Mouse (Mus musculus): ENCODE results near the gene Prss42.

The Prss42 gene

DNA sequence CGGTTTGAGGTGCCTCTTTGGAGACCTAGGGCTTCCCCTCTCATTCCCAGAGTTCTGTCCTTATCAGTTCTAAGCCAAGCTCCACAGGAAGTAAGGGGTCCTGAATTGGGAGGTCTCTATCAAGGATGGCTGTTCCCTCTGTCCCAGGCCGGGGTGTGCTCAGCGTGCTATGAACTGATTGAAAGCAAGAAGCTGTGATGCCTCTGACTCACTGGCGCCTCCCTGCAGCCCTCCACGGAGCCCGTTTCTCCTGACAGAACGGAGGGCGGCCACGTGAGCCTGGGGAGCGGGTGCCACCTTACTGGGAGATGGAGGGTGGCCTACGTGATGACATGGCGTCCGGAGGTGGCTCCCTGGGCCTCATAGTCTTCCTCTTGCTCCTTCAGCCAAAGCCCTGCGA, at the start of gene Prss42:
Prss42 (plus strand) TSS at position 301 of the 400 bp plus-strand sequence.
- in situ Hi-C loops (cut with MboI, MseI), result no loop called here

DNA sequence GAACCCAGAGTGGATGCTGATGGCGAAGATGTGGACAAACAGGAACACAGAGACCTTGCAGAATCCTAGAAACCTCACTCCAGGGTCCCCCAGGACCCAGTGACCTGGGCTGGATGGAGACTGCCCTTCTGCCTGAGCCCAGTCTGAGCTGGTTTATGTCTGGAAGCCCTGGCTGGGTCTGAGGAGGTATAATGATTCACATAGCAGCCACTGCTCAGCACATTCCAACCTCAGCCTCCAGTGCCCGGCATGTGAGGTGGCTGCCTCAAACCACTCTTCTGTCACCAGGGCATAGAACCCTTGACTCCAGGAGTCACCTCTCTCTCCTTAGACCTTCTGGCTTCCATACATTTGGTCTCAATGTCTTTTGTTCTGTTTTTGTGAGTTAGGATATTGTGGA, 49.5 kb upstream of the Prss42 start:
- in situ Hi-C loops (cut with MboI, MseI), result no loop called here

DNA sequence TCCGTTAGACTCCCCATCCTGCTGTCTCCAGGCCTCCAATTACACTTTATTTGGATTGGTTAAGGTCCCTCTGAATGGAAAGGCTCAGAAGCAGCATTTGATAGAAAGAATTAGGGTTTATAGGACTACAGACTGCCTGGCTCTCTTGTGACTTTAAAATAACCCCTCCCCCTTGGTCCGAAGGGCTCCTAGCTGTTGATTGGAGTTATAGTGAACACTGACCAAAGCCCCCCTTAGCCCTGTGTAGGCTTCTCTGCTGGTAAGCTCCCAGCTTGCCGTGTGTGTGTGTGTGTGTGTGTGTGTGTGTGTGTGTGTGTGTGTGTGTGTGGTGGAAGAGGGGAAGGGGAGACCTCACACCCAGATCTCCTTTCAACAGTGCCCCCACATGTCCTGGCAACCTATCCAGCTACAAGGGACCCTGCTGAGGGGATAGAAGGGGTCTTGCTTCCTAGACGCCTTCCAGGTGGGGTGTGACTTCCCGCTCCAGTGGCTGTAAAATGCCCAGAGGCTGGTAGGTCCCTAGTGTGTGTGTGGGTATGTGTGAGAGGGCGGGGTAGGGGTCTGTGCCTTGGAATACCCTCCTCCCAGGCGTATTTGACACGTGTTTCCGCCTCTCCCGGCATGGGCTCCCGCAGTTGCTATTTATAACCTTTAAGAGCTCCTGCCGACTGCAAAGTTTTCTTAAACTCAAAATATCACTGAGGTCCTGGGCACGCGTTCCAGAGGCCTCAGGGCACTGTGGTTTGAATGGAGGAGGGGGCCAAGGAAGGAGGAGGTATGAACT, 47.4 kb upstream of the Prss42 start:
- in situ Hi-C loops (cut with MboI, MseI), result no loop called here

DNA sequence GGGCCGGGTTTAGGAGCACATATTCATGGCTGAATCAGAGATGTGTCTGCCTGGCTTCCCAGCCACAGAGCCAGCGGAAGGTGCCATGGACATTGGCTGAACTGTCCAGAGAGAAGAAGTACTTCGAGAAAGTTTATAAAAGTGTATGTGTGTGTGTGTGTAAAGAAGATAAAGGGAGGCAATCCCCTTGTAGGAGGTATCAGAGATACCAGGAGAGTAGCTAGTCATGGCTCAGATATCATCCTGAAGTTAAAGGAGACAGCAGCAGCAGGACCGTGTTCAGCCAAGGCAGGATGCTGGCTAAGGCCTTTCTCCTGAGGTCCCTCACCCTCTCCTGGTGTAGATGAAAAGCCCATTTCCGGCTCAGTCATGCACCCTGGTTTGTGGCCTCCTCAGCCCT, 46.6 kb upstream of the Prss42 start:
- in situ Hi-C loops (cut with MboI, MseI), result no loop called here

DNA sequence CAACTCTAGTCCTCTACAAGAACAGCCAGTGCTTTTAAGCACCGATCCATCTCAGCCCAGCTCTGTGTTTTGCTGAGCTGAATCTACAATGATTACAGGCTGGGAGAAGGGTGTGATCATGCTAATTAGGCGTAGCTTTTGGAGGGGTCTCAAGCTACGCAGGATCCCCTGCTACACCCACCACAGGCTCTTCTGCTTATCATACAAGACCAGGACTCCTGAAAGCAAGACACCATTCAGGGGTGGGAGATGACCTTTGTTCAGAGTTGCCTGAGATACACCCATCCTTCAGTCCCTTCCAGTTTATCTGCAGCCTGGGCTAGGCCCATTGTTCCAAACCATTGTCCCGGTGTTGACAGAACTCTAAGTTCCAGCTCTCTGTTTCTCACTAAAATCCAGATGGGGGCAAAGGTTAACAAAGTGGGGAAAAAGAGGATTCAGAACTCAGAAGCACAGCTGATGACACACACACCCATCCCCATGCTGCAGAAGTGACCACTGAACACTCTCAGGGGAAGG, 45.0 kb upstream of the Prss42 start:
- in situ Hi-C loops (cut with MboI, MseI), result no loop called here

DNA sequence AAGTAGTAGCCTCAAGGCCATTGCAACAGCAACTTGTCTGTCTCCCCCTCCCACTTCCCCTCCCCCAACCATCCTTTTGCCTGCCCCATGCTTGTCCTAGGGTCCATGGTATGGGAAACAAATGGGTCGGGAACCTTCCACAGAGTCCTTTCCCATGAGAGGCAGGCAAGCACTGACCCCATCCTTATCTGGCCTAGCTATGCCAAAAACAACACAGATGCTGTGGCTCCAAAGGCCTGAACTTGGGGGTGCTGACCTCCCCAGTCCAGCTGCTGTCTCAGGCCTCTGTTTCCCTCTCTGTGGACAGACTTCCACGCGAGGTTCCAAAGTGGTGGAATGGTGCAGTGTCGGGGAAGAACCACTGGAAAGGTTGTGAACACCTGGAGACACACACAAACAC, 44.2 kb upstream of the Prss42 start:
- in situ Hi-C loops (cut with MboI, MseI), result no loop called here

DNA sequence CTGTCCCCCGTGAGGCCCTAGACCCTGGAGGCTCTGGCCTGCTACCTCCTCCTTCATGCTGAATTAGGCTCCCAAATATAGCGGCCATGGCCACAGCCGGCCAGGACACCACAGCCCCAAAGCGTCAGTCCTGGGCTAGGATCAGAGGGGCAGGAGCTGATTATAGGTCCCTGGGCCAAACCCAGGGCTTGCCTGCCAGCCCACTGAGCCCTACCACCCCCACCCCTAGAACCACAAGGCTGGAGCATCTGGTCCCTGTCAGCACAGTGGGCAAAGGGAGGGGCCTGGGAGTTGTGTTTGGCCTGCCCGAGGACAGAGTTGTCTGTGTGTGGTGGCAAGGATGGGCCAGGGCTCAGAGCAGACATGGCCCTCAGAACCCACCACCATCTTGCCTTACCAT, 40.1 kb upstream of the Prss42 start:
- in situ Hi-C loops (cut with MboI, MseI), result no loop called here

DNA sequence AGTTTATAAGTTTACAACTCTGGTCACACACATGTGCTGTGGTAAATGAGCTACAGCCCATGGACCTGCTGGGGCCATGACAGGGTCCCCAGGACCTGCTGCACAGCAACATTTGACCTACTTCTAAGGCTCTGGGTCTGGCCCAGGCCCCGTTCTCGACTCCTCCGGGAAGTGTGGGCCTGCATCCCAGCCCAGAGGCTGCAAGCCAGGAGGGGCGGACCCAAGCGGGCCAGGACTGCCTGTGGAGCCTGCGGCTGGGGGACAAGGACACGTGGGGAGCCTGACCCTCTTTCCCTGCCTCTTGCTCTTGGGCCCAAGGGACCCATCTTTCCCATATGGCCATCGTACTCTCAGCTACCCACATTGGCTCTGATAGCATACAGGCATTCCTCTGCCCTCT, 39.4 kb upstream of the Prss42 start:
- in situ Hi-C loops (cut with MboI, MseI), result no loop called here

DNA sequence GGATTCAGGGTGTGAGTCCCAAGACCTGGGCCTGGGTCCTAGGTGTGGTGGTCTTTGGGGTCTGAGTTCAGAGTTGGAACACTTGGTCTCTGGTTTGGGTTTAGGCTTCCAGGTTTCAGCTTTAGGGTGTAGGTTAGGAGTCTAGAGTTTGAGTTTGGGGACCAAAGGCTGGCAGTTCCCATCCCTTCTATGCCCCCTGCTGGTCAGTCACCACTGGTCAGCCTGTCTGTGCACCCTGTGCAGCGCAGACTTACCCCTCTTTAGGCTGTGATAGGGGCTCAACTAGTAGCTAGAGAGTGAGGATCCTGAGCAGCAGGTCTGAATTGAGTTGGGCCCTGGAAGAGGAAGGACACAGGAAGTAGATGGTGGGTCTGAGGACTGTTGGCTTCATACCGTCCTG, 38.7 kb upstream of the Prss42 start:
- in situ Hi-C loops (cut with MboI, MseI), result no loop called here

DNA sequence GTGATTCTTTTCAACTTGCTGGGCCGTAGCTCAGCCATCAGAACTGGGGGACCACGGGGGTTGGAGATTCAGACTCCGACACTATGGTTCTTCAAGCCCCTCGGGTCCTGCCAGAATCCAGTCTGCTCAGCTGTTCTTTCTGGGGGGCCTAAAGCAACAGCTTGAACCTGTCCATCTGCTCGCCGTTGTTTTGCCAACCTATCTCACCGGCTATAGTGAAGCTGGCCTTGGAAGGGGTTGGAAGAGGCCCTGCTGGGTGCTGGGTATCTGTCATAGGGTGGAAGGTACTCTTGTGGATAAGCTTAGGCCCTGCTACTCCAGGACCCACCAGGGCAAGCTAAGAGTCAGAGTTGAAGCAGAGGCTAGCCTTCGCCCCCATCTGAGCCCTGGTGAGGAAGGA, 37.1 kb upstream of the Prss42 start:
- in situ Hi-C loops (cut with MboI, MseI), result no loop called here

DNA sequence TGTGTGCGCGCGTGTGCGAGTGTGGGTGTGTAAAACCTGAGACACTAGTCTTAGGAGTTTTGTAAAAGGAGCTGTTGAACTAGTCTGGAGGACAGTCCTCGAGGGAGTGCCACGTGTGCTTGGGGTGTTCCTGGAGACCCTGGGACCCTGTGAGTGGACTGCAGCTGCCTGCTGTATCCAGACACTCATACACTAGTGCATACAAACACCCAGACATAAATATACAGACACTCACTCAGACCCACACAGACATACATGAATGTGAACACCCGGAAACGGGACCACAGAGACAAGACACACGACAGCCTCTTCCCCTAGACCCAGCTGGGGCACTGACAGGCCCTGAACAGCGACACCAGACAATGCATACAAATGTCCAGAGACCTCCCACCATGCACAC, 35.2 kb upstream of the Prss42 start:
- in situ Hi-C loops (cut with MboI, MseI), result no loop called here

DNA sequence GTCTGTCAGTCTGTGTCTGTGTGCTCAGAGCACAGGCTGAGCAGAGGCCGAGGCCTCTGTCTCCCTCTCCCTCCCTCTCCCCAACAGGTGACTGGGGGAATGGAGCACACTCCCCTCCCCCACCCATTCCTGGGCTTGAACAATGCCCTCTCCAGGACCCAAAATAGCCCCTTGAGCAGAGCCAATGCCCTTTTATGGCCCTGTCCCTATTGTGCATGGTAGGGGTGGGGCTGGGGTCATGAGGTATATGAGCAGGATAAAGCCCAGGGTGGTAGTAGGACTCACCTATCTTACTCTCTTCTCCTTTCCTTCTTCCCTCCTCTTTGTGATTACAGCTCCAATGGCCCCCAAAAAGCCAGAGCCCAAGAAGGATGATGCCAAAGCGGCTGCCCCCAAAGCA, 34.6 kb upstream of the Prss42 start:
- in situ Hi-C loops (cut with MboI, MseI), result no loop called here

DNA sequence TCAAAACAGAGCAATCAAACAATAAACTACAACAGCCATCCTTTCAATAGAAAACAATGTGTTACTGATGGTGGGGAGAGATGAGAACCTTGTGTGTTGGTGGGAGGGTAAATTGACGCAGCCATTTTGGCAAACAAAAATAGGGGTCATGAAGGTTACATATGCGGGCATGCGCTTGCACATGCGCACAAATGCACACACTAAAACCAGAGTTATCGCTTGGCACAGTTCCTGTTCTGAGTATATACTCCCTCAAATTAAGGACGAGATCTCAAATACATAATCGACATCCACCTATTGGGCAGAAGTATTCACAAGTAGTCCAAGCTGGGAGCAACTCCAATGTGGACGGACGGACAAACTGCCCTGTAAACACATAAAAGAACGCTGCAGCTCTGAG, 25.6 kb upstream of the Prss42 start:
- in situ Hi-C loops (cut with MboI, MseI), result no loop called here

DNA sequence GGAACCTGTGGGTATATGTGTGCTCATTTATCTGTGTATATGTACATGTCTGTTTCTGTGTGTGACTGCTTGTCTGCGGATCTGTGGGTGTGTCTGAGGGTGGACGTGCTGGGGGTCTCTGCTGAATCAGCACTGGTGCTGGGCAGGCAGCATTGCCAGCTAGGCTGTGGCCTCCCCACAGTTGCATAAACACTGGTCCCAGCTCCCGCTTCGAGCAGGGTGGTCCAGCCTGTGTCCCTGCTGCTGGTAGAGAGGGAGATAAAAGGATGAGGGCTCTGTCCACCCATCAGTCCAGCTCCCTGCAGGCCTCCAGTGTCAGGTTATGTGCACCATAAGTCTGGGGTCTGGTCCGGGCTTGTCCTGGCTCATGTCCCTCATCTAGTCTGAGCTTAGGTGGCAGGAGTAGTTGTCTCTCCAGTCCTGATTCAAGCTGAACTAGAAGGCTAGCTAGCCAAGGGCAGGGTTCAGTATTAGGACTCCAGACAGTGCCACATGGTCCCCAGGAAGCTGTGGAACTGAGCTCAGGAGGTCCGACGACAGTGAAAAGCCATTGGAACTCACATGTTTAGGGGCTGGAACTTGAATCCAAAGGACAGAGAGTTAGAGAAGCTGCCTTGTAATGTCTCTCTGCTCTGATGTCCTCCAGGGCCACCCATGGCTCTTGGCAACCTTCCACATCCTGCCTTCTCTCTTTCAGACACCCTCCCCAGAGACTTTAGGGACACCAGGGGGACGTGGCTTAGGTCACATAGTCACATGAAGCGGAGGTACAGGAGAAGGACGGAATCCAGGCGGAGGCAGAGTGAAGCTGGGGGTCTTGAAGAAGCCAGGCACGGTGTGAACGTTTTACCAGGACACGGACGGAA, 23.3 kb upstream of the Prss42 start:
- in situ Hi-C loops (cut with MboI, MseI), result loop anchor here (5.0 kb wide), 1 partner anchor 47 kb away; no protein-coding TSS in a partner anchor

DNA sequence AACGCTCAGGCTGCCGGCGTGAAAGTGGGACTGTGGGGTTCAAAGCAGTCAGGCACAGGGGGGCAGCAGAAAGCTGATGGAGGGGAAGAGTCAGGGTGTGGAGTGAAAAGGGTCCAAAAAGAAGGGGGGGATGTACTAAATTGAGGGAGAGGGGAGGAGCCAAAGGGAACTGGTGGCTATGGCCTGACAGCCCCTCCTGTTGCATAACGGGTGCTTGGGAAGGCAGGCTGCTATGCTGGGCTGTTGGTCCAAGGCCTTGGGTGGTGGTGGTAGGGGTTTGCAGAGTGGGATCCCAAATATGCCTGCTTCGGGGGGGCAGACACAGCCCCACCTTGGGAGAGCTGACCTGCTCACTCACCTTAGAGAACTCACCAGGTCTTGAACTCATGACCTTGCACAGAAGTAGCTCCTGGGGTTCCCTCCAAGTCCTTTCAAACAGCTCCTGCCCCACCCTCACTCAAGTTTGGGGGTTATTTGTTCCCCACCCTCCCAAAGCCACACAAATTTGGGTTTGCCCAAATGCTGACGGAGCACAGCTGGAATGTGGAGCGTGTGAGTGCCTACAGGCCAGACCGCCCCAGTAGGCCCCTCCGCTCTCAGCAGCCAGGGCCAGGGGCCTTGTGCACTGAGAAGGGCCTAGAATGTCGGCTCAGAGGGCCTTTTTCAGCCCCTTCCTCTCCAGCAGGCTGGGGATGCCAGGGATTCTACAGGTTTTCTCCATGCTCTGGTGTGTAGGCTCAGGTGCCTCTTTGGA, 22.5 kb upstream of the Prss42 start:
- in situ Hi-C loops (cut with MboI, MseI), result loop anchor here (5.0 kb wide), 1 partner anchor 48 kb away; no protein-coding TSS in a partner anchor

DNA sequence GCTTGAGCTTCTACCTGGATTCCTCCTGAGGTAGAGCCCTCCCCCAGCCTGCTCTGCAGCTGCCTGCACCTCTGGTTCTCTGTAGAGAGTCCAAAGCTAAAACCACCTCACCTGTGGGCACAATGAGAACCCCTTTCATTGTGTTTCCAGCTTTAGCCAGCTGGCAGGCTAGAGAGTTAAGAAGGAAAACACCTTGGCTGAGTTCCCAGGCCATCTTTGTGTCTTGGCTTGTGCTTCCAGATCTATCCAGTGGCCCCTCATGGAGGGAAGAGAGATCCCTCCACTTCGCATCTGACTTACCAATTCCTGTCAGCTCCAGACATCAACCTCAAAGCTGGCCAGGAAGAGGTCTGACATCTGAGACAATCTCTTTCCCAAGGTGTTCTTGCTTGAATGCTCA, 19.9 kb upstream of the Prss42 start:
- in situ Hi-C loops (cut with MboI, MseI), result loop anchor here (5.0 kb wide), 1 partner anchor 51 kb away; no protein-coding TSS in a partner anchor

DNA sequence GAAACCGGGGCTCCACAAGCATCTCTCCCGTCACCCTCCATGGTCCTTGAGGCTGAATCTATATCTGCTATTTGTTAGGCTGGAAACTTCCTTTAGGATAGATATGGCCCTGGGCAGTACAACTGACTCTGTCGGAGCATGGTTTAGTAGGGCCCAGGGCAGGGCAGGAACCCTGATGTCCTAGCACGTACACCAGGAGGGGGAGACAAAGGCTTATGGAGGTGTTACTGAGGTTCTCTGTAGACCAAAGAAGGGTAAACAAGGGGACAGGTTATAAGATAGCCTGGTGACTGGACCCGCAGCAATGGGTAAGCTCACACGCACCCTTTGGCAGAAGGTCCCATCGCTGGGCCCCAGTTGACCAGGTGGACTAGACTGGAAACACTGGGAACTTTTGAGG, 19.4 kb upstream of the Prss42 start:
- in situ Hi-C loops (cut with MboI, MseI), result loop anchor here (5.0 kb wide), 1 partner anchor 51 kb away; no protein-coding TSS in a partner anchor

DNA sequence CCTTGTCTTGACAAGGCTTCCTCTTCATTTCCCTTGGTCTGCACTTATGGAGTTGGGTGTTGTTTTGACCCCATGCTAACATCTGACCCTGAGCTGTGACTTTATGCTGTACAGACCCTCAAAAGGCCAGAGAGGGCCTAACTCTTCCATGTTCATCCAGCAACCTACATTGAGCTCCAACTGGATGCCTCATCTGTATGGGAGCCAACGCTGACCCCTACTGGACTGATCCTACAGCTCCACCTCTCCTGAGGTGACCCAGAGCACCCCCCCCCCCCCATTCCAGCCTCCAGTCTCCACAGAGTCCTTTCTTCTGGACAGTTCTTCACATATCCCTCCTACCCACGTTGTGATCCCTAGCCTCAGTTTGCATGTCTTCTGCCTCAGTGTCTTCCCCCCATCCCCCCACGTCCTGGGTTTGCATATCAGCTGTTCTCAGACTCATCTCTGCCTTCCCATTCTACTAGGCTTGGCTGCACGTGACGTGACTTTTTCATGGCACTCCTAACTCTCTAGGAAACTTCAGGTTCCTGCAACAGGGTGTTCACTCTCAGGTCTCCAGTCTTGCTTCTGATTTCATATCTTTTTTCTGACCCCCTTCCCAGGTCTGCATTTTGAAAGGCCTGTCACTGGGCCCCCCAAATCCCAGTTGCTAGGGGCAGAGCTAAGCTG, 18.6 kb upstream of the Prss42 start:
- in situ Hi-C loops (cut with MboI, MseI), result loop anchor here (5.0 kb wide), 1 partner anchor 52 kb away; no protein-coding TSS in a partner anchor

DNA sequence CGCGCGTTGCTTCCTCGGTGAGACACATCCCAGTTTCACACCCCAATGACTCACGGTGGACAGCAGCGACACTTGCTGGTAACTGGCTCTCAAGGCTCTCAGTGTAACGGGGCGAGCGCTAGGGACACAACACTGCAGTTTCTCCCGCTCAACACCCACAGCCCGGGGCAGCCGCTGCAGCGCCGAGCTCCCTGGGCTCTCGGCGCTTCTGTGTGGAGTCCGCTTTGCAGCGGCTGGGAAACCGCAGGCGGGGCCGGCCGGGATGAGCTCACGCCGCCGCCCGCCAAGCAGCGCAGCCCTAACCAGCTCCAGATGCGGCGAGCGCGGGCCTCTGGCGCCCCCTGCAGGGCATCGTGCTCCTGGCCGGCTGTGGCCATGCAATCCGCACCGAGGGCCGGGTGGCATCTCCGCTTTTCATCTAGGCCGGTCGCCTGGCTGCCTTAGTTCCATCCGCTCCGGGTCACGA, 16.7 kb upstream of the Prss42 start:
- in situ Hi-C loops (cut with MboI, MseI), result no loop called here

DNA sequence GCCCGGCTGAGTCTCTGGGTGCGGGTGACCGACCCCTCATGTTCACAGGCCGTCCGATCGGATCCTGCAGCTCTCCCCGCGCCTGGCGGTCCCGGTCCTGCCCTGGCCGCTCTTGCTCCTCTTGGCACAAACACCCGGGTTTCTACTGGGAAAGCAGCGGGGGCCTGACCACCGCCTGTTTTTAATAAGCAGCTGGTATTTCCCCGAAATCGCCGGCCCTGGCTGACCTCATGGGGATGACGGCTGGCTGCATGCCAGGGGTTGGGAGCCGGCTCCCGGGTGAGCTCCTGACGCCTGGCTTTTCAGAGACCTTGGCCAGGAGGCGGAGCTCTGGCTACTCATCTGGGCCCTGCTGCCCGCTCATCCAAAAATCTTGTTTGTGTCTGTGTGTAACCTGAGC, 16.2 kb upstream of the Prss42 start:
- in situ Hi-C loops (cut with MboI, MseI), result no loop called here

DNA sequence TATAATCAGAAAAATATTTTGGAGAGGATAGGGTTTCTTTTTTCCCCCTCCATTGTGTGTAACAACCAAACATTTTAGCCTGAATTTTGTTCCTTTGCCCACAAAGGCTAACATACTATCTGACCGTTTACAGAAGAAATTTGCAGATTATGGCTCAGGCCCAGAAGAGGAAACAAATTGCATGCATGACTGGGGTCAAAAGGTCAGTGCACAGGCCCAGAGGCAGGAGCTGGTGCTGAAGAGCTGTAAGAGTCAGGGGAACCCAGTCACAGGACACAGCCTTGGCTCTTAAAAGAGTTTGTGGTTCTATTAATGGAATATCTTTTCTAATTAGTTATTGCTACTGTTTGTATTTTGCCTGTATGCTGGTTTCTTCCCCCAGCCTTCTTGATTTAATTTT, 14.4 kb upstream of the Prss42 start:
- in situ Hi-C loops (cut with MboI, MseI), result no loop called here

Data from T-helper 1 cell (primary cell).